Mouse (Mus musculus): ENCODE results near the gene Ddx3y.

DNA sequence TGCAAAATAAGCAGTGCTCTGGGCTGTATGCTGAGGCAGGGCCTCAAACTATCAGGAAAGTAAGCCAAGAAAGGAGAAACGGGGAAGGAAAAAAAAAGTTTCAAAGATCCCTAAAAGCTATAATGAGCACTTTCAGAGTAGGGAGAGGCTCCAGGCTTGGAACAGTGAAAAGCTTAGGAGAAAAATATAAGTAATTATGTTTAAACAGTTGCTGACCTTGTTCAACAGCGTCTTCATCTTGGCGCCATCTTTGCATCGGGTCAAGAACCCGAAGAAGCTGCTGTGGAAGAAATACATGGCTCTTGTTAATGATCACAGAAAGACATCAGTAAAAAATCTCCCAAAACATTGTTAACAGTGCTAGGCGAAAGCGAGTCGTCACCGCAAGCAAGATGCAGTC, 41.5 kb downstream of the Ddx3y start:
- TF ChIP-seq POLR2A (IDR thresholded peaks at IDR 0.05; ENCODE audit: low read depth, low read length) (no peak), NRF1 (IDR thresholded peaks at IDR 0.05; ENCODE audit: low read depth, low read length) (no peak), ZMIZ1 (IDR thresholded peaks at IDR 0.05; ENCODE audit: low read depth, low read length) (no peak), GABPA (IDR thresholded peaks at IDR 0.05; ENCODE audit: insufficient replicate concordance, low read depth, low read length) (no peak)

All from CH12.LX (cell line).